Mouse (Mus musculus) hindbrain, embryonic 15.5 days (tissue): ENCODE results near the gene Gm11397. TPM values are rescaled to one million over a fixed set of nuclear protein-coding genes. Genes with fewer than 3 reads are reported as not detected.
"Not testable (repeated sequence)": the region's sequence is repeated elsewhere in the genome, so short reads cannot be mapped to it uniquely, and the experiment has no call there.

Experiments
- ATAC-seq: fragments of 200-750 bp; cut with Nextera tagmentation; 2 replicates; pipeline ENCODE4 v1.8.0; 2017; ENCODE audit warnings: low read depth, moderate number of reproducible peaks, moderate TSS enrichment; ENCODE audit not compliant: low FRiP score
- H3K27ac ChIP-seq: fragments of 300-500 bp; sonication (generic); replicated peaks from 2 replicates; pipeline ENCODE4 v1.5.1; 2015; ENCODE audit warnings: mild to moderate bottlenecking, inconsistent platforms
- H3K27me3 ChIP-seq: fragments of 300-500 bp; sonication (generic); 2 replicates; pipeline ENCODE4 v1.6.1; 2015; ENCODE audit warnings: control low read depth, inconsistent platforms
- H3K36me3 ChIP-seq: fragments of 300-500 bp; sonication (generic); 2 replicates; pipeline ENCODE4 v1.6.1; 2015; ENCODE audit warnings: control low read depth, inconsistent platforms
- H3K4me1 ChIP-seq: fragments of 300-500 bp; sonication (generic); replicated peaks from 2 replicates; pipeline ENCODE4 v1.6.1; 2015; ENCODE audit warnings: control low read depth, inconsistent platforms
- H3K4me2 ChIP-seq: fragments of 300-500 bp; sonication (generic); 2 replicates; pipeline ENCODE4 v1.6.1; 2015; ENCODE audit warnings: moderate library complexity, mild to moderate bottlenecking, inconsistent platforms
- H3K4me3 ChIP-seq: fragments of 300-500 bp; sonication (generic); 2 replicates; pipeline ENCODE4 v1.5.1; 2015; ENCODE audit warnings: mild to moderate bottlenecking, inconsistent platforms
- H3K9ac ChIP-seq: fragments of 300-500 bp; sonication (generic); 2 replicates; pipeline ENCODE4 v1.6.1; 2015; ENCODE audit warnings: inconsistent platforms
- H3K9me3 ChIP-seq: fragments of 300-500 bp; sonication (generic); 2 replicates; pipeline ENCODE4 v1.6.1; 2016; ENCODE audit warnings: control low read depth, inconsistent platforms
- WGBS: fragments of 180-500 bp; shearing (Covaris S2); methylation state at CpG from one replicate; pipeline ENCODE4 v1.1.7; 2015; 5-methylcytosine and 5-hydroxymethylcytosine counted together
- polyA plus RNA-seq: library from polyadenylated mRNA; unstranded; fragments of >200 nt; fragmentation: Nextera tagmentation; extraction: Ambion mirVana; gene quantifications from 2 replicates; pipeline ENCODE4 v1.2.1, GENCODE M21; 2015

The Gm11397 gene
- not detected in 2 replicates for polyA plus RNA-seq

DNA sequence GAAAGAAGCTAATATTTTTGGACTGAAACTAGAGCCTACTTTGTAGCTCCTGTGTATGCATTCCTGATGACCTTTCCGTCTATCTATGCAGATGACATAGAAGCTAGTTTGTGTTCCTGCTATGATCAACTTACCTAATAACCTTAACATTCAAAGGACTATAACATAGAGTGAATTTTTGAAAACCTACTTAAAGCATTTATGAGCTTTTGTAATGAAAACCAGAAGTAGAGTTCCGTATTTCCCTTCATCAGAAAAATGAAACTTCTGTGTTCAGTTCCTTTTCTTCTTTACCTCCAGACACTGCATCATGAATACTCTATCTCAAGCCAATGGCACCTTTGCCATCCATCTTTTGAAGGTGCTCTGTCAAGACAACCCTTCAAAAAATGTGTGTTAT is at the start of gene Gm11397:
Gm11397 (plus strand) TSS at position 301 of the 400 bp plus-strand sequence.
- H3K4me1 ChIP-seq, ATAC-seq, H3K9me3 ChIP-seq, H3K4me3 ChIP-seq, H3K4me2 ChIP-seq, H3K9ac ChIP-seq, H3K27me3 ChIP-seq, H3K36me3 ChIP-seq, H3K27ac ChIP-seq: not testable (repeated sequence)
- WGBS, result 85% methylated on average over 2 of the region's 2 CpGs

DNA sequence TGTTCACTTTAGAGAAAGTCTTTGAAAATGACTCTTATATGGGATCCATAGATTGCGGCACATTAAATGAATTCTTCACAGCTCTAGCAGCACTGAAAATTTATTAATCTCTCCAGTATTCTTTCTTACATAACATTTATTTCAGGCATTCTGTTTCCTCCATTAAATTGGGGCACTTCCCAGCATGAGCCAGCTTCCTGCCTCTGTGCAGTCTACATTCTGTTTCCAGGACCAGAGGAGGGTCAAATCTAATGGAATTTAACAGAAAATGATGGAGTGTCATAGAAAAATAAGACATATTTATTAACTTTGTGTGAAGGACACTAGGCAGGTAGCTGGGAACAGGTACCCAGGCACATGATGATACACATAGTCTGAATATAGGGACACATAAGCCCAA is 38.9 kb upstream of the Gm11397 start:
- H3K4me1 ChIP-seq, H3K9ac ChIP-seq, ATAC-seq, H3K4me2 ChIP-seq, H3K9me3 ChIP-seq, H3K36me3 ChIP-seq, H3K4me3 ChIP-seq, H3K27ac ChIP-seq, H3K27me3 ChIP-seq: not testable (repeated sequence)
- 100% methylated on average over 1 of the region's 1 CpGs for WGBS

DNA sequence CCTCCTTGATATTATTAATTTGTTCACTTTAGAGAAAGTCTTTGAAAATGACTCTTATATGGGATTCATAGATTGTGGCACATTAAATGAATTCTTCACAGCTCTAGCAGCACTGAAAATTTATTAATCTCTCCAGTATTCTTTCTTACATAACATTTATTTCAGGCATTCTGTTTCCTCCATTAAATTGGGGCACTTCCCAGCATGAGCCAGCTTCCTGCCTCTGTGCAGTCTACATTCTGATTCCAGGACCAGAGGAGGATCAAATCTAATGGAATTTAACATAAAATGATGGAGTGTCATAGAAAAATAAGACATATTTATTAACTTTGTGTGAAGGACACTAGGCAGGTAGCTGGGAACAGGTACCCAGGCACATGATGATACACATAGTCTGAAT is 37.2 kb downstream of the Gm11397 start:
- not testable (repeated sequence) for H3K27me3 ChIP-seq, H3K36me3 ChIP-seq, H3K9me3 ChIP-seq, ATAC-seq, H3K4me3 ChIP-seq, H3K4me2 ChIP-seq, H3K4me1 ChIP-seq, H3K9ac ChIP-seq, H3K27ac ChIP-seq

Other genes with a start within 250 kb of the Gm11397 start
- not detected in 2 replicates for gene Serpinb9c, start 236.0 kb upstream of the Gm11397 start, polyA plus RNA-seq
- not detected in 2 replicates for gene Serpinb9d, start 202.8 kb upstream of the Gm11397 start, polyA plus RNA-seq
- gene Serpinb9e, start 146.1 kb upstream of the Gm11397 start, polyA plus RNA-seq, result not detected in 2 replicates
- gene Serpinb9f, start 71.7 kb upstream of the Gm11397 start, polyA plus RNA-seq, result not detected in 2 replicates
- gene Serpinb9g, start 89.0 kb downstream of the Gm11397 start, polyA plus RNA-seq, result not detected in 2 replicates